Mouse (Mus musculus) small intestine, adult 2 months (tissue): ENCODE results near the gene 1700066M21Rik. TPM values are rescaled to one million over a fixed set of nuclear protein-coding genes. Genes with fewer than 3 reads are reported as not detected.
A peak's percentile ranks its signal among the peaks of the same experiment; 100 is the strongest.

Source experiments
- H3K27ac ChIP-seq: fragments of 200-500 bp; 2 replicates; pipeline ENCODE4 v1.5.1; 2012; ENCODE audit warnings: low read depth, low read length, control low read depth, inconsistent platforms; ENCODE audit not compliant: insufficient read depth
- H3K27me3 ChIP-seq: fragments of 200-500 bp; 2 replicates; pipeline ENCODE4 v1.6.1; 2012; ENCODE audit warnings: mild to moderate bottlenecking, moderate library complexity, low read length, inconsistent platforms; ENCODE audit not compliant: control insufficient read depth, insufficient read depth
- H3K36me3 ChIP-seq: fragments of 200-500 bp; 2 replicates; pipeline ENCODE4 v1.6.1; 2012; ENCODE audit warnings: mild to moderate bottlenecking, low read length, control low read depth, inconsistent platforms; ENCODE audit not compliant: control insufficient read depth, insufficient read depth
- H3K4me1 ChIP-seq: fragments of 200-500 bp; 2 replicates; pipeline ENCODE4 v1.6.1; 2012; ENCODE audit warnings: low read length, inconsistent platforms, mixed read lengths; ENCODE audit not compliant: control insufficient read depth, insufficient read depth, insufficient read length
- H3K4me3 ChIP-seq: fragments of 200-500 bp; 2 replicates; pipeline ENCODE4 v1.5.1; 2012; ENCODE audit warnings: low read depth, mild to moderate bottlenecking, control low read depth, inconsistent platforms, low read length, moderate library complexity
- CTCF ChIP-seq: fragments of 200-500 bp; IDR thresholded peaks from 2 replicates; pipeline ENCODE4 v1.5.1; 2012; ENCODE audit warnings: low read depth, mild to moderate bottlenecking, control low read depth, inconsistent platforms, low read length, moderate library complexity, mixed read lengths; ENCODE audit not compliant: insufficient replicate concordance, insufficient read length; ENCODE audit errors: extremely low read depth
- POLR2A ChIP-seq: fragments of 200-500 bp; IDR thresholded peaks from 2 replicates; pipeline ENCODE4 v1.6.1; 2012; ENCODE audit warnings: low read depth, mild to moderate bottlenecking, control low read depth, inconsistent platforms, low read length, moderate library complexity
- WGBS: fragments of 180-500 bp; shearing (Covaris S2); methylation state at CpG from one replicate; pipeline ENCODE4 v1.1.7; 2018; 5-methylcytosine and 5-hydroxymethylcytosine counted together
- polyA plus RNA-seq: library from polyadenylated mRNA; depleted of rRNA; stranded (reverse); fragments of >200 nt; gene quantifications from 2 replicates; pipeline ENCODE4 v1.2.3, GENCODE M21; 2012; rRNA removed

Gene 1700066M21Rik
- 10.2 and 14.6 TPM in 2 replicates for polyA plus RNA-seq

GRCm38 (mm10) chr1:57377376-57378341 is at the start of gene 1700066M21Rik:
1700066M21Rik (plus strand) TSS chr1:57377620.
- WGBS, result under 1% methylated on average over 81 of the region's 81 CpGs
- no peaks in the 10 kb centered on the region for H3K36me3 ChIP-seq
- no peaks in the 10 kb centered on the region for H3K27me3 ChIP-seq
- no peak within 1 kb of the TSS for H3K27ac ChIP-seq
- peak within 1 kb of the TSS; percentile 94 for H3K4me3 ChIP-seq
- H3K4me1 ChIP-seq, result no peaks in the 10 kb centered on the region
- TF ChIP-seq POLR2A (peak; percentile 77), CTCF (no peak)

GRCm38 (mm10) chr1:57329285-57330093 is 47.9 kb upstream of the 1700066M21Rik start:
- WGBS, result 76% methylated on average over 5 of the region's 5 CpGs
- Histone ChIP-seq H3K36me3 (no peaks in the 10 kb centered on the region), H3K4me3 (no peak overlapping the region), H3K27ac (no peak overlapping the region), H3K4me1 (no peaks in the 10 kb centered on the region), H3K27me3 (no peaks in the 10 kb centered on the region)
- TF ChIP-seq POLR2A (no peak), CTCF (no peak)

- no peaks in the 10 kb centered on the region for H3K4me1 ChIP-seq
- H3K27ac ChIP-seq, result no peak overlapping the region
- no peak for TF ChIP-seq CTCF
- TF ChIP-seq POLR2A, result no peak
- no peaks in the 10 kb centered on the region for H3K36me3 ChIP-seq
- WGBS, result 63% methylated on average over 6 of the region's 6 CpGs
- no peaks in the 10 kb centered on the region for H3K27me3 ChIP-seq
- H3K4me3 ChIP-seq, result no peak overlapping the region
Measured at GRCm38 (mm10) chr1:57330228-57330627, 47.2 kb upstream of the 1700066M21Rik start.

- no peaks in the 10 kb centered on the region for H3K36me3 ChIP-seq
- no peak overlapping the region for H3K4me3 ChIP-seq
- no peak overlapping the region for H3K27ac ChIP-seq
- H3K4me1 ChIP-seq, result no peaks in the 10 kb centered on the region
- WGBS, result 26% methylated on average over 4 of the region's 4 CpGs
- TF ChIP-seq POLR2A (no peak), CTCF (no peak)
- H3K27me3 ChIP-seq, result no peaks in the 10 kb centered on the region
Measured at GRCm38 (mm10) chr1:57332040-57332439, 45.4 kb upstream of the 1700066M21Rik start.

- Histone ChIP-seq H3K4me3 (no peak overlapping the region), H3K4me1 (no peaks in the 10 kb centered on the region), H3K27ac (no peak overlapping the region), H3K27me3 (no peaks in the 10 kb centered on the region), H3K36me3 (no peaks in the 10 kb centered on the region)
- no peak for TF ChIP-seq POLR2A
- no peak for TF ChIP-seq CTCF
- 44% methylated on average over 11 of the region's 11 CpGs for WGBS
Measured at GRCm38 (mm10) chr1:57333550-57334213, 43.7 kb upstream of the 1700066M21Rik start.

GRCm38 (mm10) chr1:57335200-57335599 is 42.2 kb upstream of the 1700066M21Rik start:
- Histone ChIP-seq H3K27me3 (no peaks in the 10 kb centered on the region), H3K4me1 (no peaks in the 10 kb centered on the region), H3K36me3 (no peaks in the 10 kb centered on the region), H3K4me3 (no peak overlapping the region), H3K27ac (no peak overlapping the region)
- WGBS, result 33% methylated on average over 5 of the region's 5 CpGs
- TF ChIP-seq POLR2A, result no peak
- TF ChIP-seq CTCF, result no peak
